Mouse (Mus musculus): Measurements from ENCODE around the gene Krt10.

The Krt10 gene

GRCm38 (mm10) chr11:99369853-99370451, 19.2 kb downstream of the Krt10 start:
- no peak for DNase-seq (ENCODE audit: low spot score in 2 of 2)

DNA sequence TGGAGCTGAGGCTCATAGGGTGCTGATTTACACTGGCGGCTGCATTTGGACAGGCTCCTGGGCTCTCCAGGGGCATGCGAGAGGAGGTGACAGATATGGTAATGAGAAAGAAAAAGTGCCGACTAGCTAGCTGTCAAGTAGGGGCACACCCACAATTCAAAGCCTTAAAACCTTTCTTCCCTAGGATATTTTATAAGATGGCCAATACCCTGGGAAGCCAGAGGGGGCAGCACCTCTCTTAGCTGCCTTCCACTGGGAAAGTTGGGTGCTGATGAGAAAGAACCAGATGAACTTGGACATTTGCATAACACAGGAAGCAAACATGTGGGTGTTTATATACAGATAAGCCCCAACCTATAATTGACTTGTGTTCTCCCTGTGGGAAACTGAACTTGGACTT, 19.9 kb downstream of the Krt10 start:
- no peak for DNase-seq (ENCODE audit: low spot score in 2 of 2)

DNA sequence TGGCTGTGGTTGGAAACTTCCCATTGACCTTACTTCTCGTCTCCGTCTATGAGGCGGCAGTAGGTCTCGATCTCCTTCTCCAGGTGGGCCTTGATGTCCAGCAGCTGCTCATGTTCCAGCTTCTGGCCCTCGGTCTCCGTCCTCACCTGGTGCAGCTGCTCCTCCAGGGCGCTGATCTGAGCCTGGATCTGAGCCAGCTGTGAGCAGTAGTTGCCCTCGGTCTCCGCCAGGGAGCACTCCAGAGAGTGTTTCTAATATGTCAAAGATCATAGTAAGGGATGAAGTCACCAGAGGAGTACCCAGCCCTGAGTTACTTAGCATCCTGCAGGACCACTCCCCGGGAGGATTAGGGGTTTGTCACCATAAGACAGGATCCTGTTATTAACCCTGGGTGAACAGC, 22.4 kb downstream of the Krt10 start:
- DNase-seq (ENCODE audit: low spot score in 2 of 2): no peak

DNA sequence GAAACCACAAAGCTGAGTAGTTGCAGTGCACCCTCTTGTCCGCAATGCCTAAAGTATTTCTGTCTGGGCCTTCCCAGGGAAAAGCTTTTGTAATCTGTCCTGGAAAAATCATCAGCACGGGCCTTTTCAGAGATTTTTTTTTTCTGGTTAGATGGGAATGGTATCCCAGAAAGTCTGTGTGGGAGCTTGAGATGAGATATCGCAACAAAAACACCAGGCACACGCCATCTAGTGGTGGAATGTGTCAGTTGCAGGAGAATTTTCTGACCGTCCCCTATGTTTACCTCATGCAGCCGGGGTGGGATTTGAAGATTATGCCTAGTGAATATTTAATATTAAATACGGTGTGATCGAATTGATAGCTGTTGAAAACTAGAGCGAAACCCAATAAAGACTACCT, 24.8 kb downstream of the Krt10 start:
- DNase-seq (ENCODE audit: low spot score in 2 of 2): no peak

GRCm38 (mm10) chr11:99361423-99361822, 27.7 kb downstream of the Krt10 start:
- no peak for DNase-seq (ENCODE audit: low spot score in 2 of 2)

DNA sequence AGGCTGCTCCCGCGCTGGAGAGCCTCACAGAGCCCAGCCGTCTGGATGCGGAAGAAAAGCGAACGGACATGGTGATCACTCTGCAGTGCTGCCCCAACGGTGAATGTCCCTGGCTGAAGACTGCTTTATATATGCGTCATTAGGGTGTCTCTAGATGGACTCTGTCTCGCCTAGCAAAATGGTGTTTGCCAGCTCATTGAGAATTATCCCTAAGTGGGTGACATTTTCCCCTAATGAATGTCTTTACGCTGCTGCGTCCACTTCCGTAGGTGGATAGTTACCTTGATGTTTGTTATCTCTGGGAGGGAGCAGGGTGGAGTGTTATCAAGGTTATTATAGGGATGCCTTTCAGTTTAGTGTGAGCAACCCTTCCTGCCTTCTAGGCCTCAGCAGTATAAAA, 38.2 kb downstream of the Krt10 start, which contains the start of gene Krt27:
Krt27 (minus strand) TSS at position 101 of the 400 bp plus-strand sequence.
- DNase-seq (ENCODE audit: low spot score in 2 of 2): no peak

DNA sequence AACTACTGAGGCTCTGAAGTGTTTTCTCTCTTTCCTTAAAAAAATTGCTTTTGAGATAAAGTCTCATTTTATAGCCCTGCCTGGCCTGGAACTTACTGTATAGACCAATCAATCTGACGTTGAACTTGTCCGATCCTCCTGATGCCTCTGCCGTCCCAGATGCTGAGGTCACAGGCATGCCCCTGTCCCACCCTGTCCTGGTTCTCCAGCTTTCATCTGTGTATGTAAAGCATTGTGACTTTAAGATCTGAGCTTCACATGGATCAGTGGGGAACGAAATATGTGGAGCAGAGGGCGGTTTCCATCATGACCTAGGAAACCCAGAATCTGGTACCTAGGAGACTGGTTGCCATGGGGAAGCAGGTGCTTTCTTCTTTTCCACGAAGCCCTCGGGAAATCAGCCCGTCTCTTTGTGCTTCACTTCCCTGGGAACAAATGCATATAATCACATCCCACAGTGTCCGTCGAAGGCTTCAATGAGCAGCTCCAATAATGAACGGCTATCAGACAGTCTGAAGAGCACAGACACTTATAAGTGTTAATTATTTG, 49.8 kb downstream of the Krt10 start:
- DNase-seq (ENCODE audit: low spot score in 2 of 2): no peak

GRCm38 (mm10) chr11:99337866-99338265, 51.3 kb downstream of the Krt10 start, which contains the start of gene Krt26:
Gene Krt26 (minus strand): TSS chr11:99337966.
- no peak for DNase-seq (ENCODE audit: low spot score in 2 of 2)
